Mouse (Mus musculus) MEL (cell line): ENCODE results near the gene Slc7a11. TPM values are rescaled to one million over a fixed set of nuclear protein-coding genes. Genes with fewer than 3 reads are reported as not detected.

Experiments used
- DNase-seq: peaks from one replicate; pipeline ENCODE4 v3.0.0; 2011; ENCODE audit warnings: low read depth, low spot score
- H3K27ac ChIP-seq: 2 replicates; pipeline ENCODE4 v1.5.1; 2012; ENCODE audit warnings: low read depth, mild to moderate bottlenecking, control low read depth, low read length, moderate library complexity; ENCODE audit not compliant: control insufficient read depth
- H3K27me3 ChIP-seq, 2 experiments: fragments of 150-350 bp in 1 of 2; sonication (generic) in 1 of 2; 2 replicates each; pipeline ENCODE4 v1.6.1; 2012; ENCODE audit warnings: low read length in 2 of 2, mild to moderate bottlenecking in 2 of 2, improper control_type of control experiment in 1 of 2, moderate library complexity in 1 of 2; ENCODE audit not compliant: insufficient read depth in 2 of 2, control insufficient read depth in 1 of 2
- H3K36me3 ChIP-seq, 2 experiments: 2 replicates each; pipeline ENCODE4 v1.6.1; 2012 to 2014; ENCODE audit warnings: low read length in 2 of 2, improper control_type of control experiment in 1 of 2, inconsistent platforms in 1 of 2, mild to moderate bottlenecking in 1 of 2; ENCODE audit not compliant: insufficient read depth in 2 of 2, control insufficient read depth in 1 of 2
- H3K4me1 ChIP-seq, 2 experiments: fragments of 150-350 bp in 1 of 2; sonication (generic) in 1 of 2; 2 replicates each; pipeline ENCODE4 v1.6.1; 2012; ENCODE audit warnings: low read length in 2 of 2, improper control_type of control experiment in 1 of 2, mild to moderate bottlenecking in 1 of 2; ENCODE audit not compliant: insufficient read depth in 2 of 2, control insufficient read depth in 1 of 2
- H3K4me3 ChIP-seq, 2 experiments: fragments of 150-350 bp in 1 of 2; sonication (generic) in 1 of 2; 2 replicates each; pipeline ENCODE4 v1.5.1; 2012; ENCODE audit warnings: low read depth in 2 of 2, low read length in 2 of 2, mild to moderate bottlenecking in 2 of 2, moderate library complexity in 2 of 2, control low read depth in 1 of 2, improper control_type of control experiment in 1 of 2; ENCODE audit not compliant: control insufficient read depth in 1 of 2, insufficient read depth in 1 of 2
- H3K79me2 ChIP-seq: 2 replicates; pipeline ENCODE4 v1.6.1; 2012; ENCODE audit warnings: mild to moderate bottlenecking, low read length, moderate library complexity; ENCODE audit not compliant: control insufficient read depth, poor library complexity, insufficient read depth
- H3K9ac ChIP-seq: 2 replicates; pipeline ENCODE4 v1.6.1; 2012; ENCODE audit warnings: low read depth, mild to moderate bottlenecking, control low read depth, low read length, moderate library complexity; ENCODE audit not compliant: control insufficient read depth, poor library complexity, severe bottlenecking
- H3K9me3 ChIP-seq: fragments of 150-350 bp; sonication (generic); replicated peaks from 2 replicates; pipeline ENCODE4 v1.6.1; 2012; ENCODE audit warnings: mild to moderate bottlenecking, low read length, improper control_type of control experiment, moderate library complexity; ENCODE audit not compliant: insufficient read depth
- CHD1 ChIP-seq: IDR thresholded peaks from 2 replicates; pipeline ENCODE4 v1.6.1; 2012; ENCODE audit warnings: low read depth, mild to moderate bottlenecking, inconsistent platforms, low read length, improper control_type of control experiment
- CHD2 ChIP-seq: IDR thresholded peaks from 2 replicates; pipeline ENCODE4 v1.6.1; 2011; ENCODE audit warnings: low read length, improper control_type of control experiment
- CTCF ChIP-seq, 3 experiments: IDR thresholded peaks in 2 of 3; conservative IDR thresholded peaks in 1 of 3; 2 replicates each; pipeline ENCODE4 v1.5.1; 2011 to 2012; ENCODE audit warnings: low read length in 3 of 3, low read depth in 2 of 3, mild to moderate bottlenecking in 2 of 3, improper control_type of control experiment in 1 of 3, inconsistent platforms in 1 of 3, mixed read lengths in 1 of 3, moderate library complexity in 1 of 3; ENCODE audit not compliant: control insufficient read depth in 1 of 3, insufficient read depth in 1 of 3, poor library complexity in 1 of 3, severe bottlenecking in 1 of 3
- E2F4 ChIP-seq: IDR thresholded peaks from 2 replicates; pipeline ENCODE4 v1.6.1; 2011; ENCODE audit warnings: low read depth, low read length, improper control_type of control experiment, borderline replicate concordance
- EP300 ChIP-seq, 2 experiments: IDR thresholded peaks; 2 replicates each; pipeline ENCODE4 v1.6.1; 2011; ENCODE audit warnings: improper control_type of control experiment in 2 of 2, low read length in 2 of 2, low read depth in 1 of 2, mild to moderate bottlenecking in 1 of 2
- ETS1 ChIP-seq: IDR thresholded peaks from 2 replicates; pipeline ENCODE4 v1.6.1; 2012; ENCODE audit warnings: low read depth, mild to moderate bottlenecking, inconsistent platforms, low read length, improper control_type of control experiment, moderate library complexity
- GATA1 ChIP-seq: IDR thresholded peaks from 2 replicates; pipeline ENCODE4 v1.6.1; 2011; ENCODE audit warnings: low read depth, low read length, improper control_type of control experiment
- HCFC1 ChIP-seq: IDR thresholded peaks from 2 replicates; pipeline ENCODE4 v1.6.1; 2012; ENCODE audit warnings: low read depth, mild to moderate bottlenecking, inconsistent platforms, low read length, improper control_type of control experiment, moderate library complexity
- JUND ChIP-seq: IDR thresholded peaks from 2 replicates; pipeline ENCODE4 v1.6.1; 2011; ENCODE audit warnings: low read depth, mild to moderate bottlenecking, improper control_type of control experiment, low read length
- MAX ChIP-seq: IDR thresholded peaks from 2 replicates; pipeline ENCODE4 v1.6.1; 2011; ENCODE audit warnings: low read length, improper control_type of control experiment
- MAZ ChIP-seq: IDR thresholded peaks from 2 replicates; pipeline ENCODE4 v1.6.1; 2012; ENCODE audit warnings: low read depth, mild to moderate bottlenecking, inconsistent platforms, low read length, improper control_type of control experiment
- MEF2A ChIP-seq: IDR thresholded peaks from 2 replicates; pipeline ENCODE4 v1.6.1; 2014; ENCODE audit warnings: low read depth, mild to moderate bottlenecking, inconsistent platforms, low read length, improper control_type of control experiment; ENCODE audit not compliant: poor library complexity, insufficient replicate concordance, severe bottlenecking; ENCODE audit errors: extremely low read depth
- MYC ChIP-seq: IDR thresholded peaks from 2 replicates; pipeline ENCODE4 v1.6.1; 2011; ENCODE audit warnings: low read depth, mild to moderate bottlenecking, low read length, improper control_type of control experiment, moderate library complexity
- NELFE ChIP-seq: IDR thresholded peaks from 2 replicates; pipeline ENCODE4 v1.6.1; 2011; ENCODE audit warnings: low read depth, low read length, improper control_type of control experiment
- NRF1 ChIP-seq: IDR thresholded peaks from 2 replicates; pipeline ENCODE4 v1.6.1; 2014; ENCODE audit warnings: low read depth, mild to moderate bottlenecking, inconsistent platforms, low read length, improper control_type of control experiment, moderate library complexity; ENCODE audit not compliant: poor library complexity, insufficient read depth, severe bottlenecking
- POLR2A ChIP-seq, 2 experiments: IDR thresholded peaks; 2 replicates each; pipeline ENCODE4 v1.6.1; 2011 to 2012; ENCODE audit warnings: low read length in 2 of 2, mild to moderate bottlenecking in 2 of 2, control low read depth in 1 of 2, improper control_type of control experiment in 1 of 2, low read depth in 1 of 2, moderate library complexity in 1 of 2; ENCODE audit not compliant: control insufficient read depth in 1 of 2, insufficient read depth in 1 of 2, poor library complexity in 1 of 2
- RAD21 ChIP-seq: IDR thresholded peaks from 2 replicates; pipeline ENCODE4 v1.6.1; 2011; ENCODE audit warnings: mild to moderate bottlenecking, low read depth, low read length, improper control_type of control experiment
- RCOR1 ChIP-seq: IDR thresholded peaks from 2 replicates; pipeline ENCODE4 v1.6.1; 2012; ENCODE audit warnings: low read depth, mild to moderate bottlenecking, inconsistent platforms, low read length, improper control_type of control experiment
- SIN3A ChIP-seq: IDR thresholded peaks from 2 replicates; pipeline ENCODE4 v1.6.1; 2012; ENCODE audit warnings: low read length, improper control_type of control experiment, inconsistent platforms
- SMC3 ChIP-seq: IDR thresholded peaks from 2 replicates; pipeline ENCODE4 v1.6.1; 2011; ENCODE audit warnings: low read depth, low read length, improper control_type of control experiment
- TAL1 ChIP-seq: IDR thresholded peaks from 2 replicates; pipeline ENCODE4 v1.6.1; 2012; ENCODE audit warnings: mild to moderate bottlenecking, inconsistent platforms, low read length, moderate library complexity, mixed read lengths
- TBP ChIP-seq: IDR thresholded peaks from 2 replicates; pipeline ENCODE4 v1.8.0; 2011; ENCODE audit warnings: low read depth, low read length, improper control_type of control experiment
- TCF12 ChIP-seq: IDR thresholded peaks from 2 replicates; pipeline ENCODE4 v1.6.1; 2014; ENCODE audit warnings: low read depth, mild to moderate bottlenecking, inconsistent platforms, low read length, improper control_type of control experiment, moderate library complexity
- ZC3H11A ChIP-seq: IDR thresholded peaks from 2 replicates; pipeline ENCODE4 v1.6.1; 2012; ENCODE audit warnings: low read depth, mild to moderate bottlenecking, inconsistent platforms, low read length, improper control_type of control experiment
- ZKSCAN1 ChIP-seq: IDR thresholded peaks from 2 replicates; pipeline ENCODE4 v1.6.1; 2012; ENCODE audit warnings: low read depth, mild to moderate bottlenecking, inconsistent platforms, low read length, improper control_type of control experiment, moderate library complexity
- ZMIZ1 ChIP-seq: IDR thresholded peaks from 2 replicates; pipeline ENCODE4 v1.6.1; 2012; ENCODE audit warnings: low read depth, mild to moderate bottlenecking, inconsistent platforms, low read length, improper control_type of control experiment, moderate library complexity
- ZNF384 ChIP-seq: IDR thresholded peaks from 2 replicates; pipeline ENCODE4 v1.6.1; 2012; ENCODE audit warnings: low read depth, mild to moderate bottlenecking, inconsistent platforms, low read length, improper control_type of control experiment
- polyA plus RNA-seq, 2 experiments: library from polyadenylated mRNA; stranded (reverse) in 1 of 2; unstranded in 1 of 2; fragments of >175 nt in 1 of 2; fragments of >200 nt in 1 of 2; gene quantifications; 2 replicates each; pipeline versions ENCODE4 v1.2.1 to v1.2.4; 2012; ENCODE audit warnings: low replicate concordance in 2 of 2, low read depth in 1 of 2; ENCODE audit not compliant: insufficient read length in 2 of 2, insufficient read depth in 1 of 2, missing spikeins in 1 of 2
- total RNA-seq: library from RNA; depleted of rRNA; stranded (reverse); fragments of 300-350 nt; gene quantifications from 2 replicates; pipeline ENCODE4 v1.2.3, GENCODE M21; 2012

The Slc7a11 gene
- total and polyA plus RNA-seq, 3 experiments, result 0.69 to 3.3 TPM; not detected in 1

DNA sequence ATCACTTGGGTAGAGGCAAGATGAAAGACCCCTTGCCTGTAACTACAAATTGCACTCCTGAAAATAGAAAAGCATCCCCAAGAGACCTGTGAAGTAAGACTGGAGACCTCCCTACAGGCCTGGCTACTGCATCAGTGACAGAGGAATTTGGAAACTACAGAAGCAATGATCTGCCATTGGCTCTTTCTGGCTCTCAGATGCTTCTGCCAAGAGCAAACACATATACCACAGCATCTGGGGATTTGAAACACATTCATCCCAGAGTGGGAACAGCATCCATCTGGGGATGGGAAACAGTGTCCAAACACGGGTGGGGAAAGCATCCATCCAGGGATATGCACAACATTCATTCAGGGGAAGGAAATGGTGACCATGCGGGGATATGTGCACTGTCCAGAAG, 313.1 kb downstream of the Slc7a11 start:
- Histone ChIP-seq H3K9ac (no peak overlapping the region), H3K4me3 (no peak overlapping the region), H3K4me1 (no peaks in the 10 kb centered on the region), H3K27me3 (no peaks in the 10 kb centered on the region; a peak in 1 of 4 replicates), H3K9me3 (no peaks in the 10 kb centered on the region), H3K27ac (no peak overlapping the region), H3K79me2 (no peaks in the 10 kb centered on the region), H3K36me3 (no peaks in the 10 kb centered on the region)
- TF ChIP-seq MAX (no peak), TAL1 (no peak), SIN3A (no peak), MYC (no peak), ETS1 (no peak), NRF1 (no peak), RCOR1 (no peak), ZMIZ1 (no peak), GATA1 (no peak), MAZ (no peak), HCFC1 (no peak), ZC3H11A (no peak)
- DNase-seq, result no peak

GRCm38 (mm10) chr3:50121001-50121400, 322.4 kb downstream of the Slc7a11 start:
- Histone ChIP-seq H3K4me3 (no peak overlapping the region), H3K4me1 (no peaks in the 10 kb centered on the region), H3K36me3 (no peaks in the 10 kb centered on the region), H3K9me3 (no peaks in the 10 kb centered on the region), H3K27ac (no peak overlapping the region), H3K9ac (no peak overlapping the region), H3K27me3 (no peaks in the 10 kb centered on the region), H3K79me2 (no peaks in the 10 kb centered on the region)
- peak; percentile 6 for DNase-seq
- peak; percentile 25; the same call in 1 of the 2 replicates for TF ChIP-seq SMC3
- TF ChIP-seq ETS1, result no peak
- TF ChIP-seq CTCF (IDR thresholded peaks at IDR 0.05 in 2 of 3, conservative IDR thresholded peaks at IDR 0.05 in 1 of 3; ENCODE audit: control insufficient read depth in 1 of 3, insufficient read depth in 1 of 3, low read depth in 2 of 3, low read length in 3 of 3, poor library complexity in 1 of 3, severe bottlenecking in 1 of 3), result peak in 1 of 3 experiments; percentile 30; a peak in 1 of 6 replicates
- TF ChIP-seq ZNF384, result peak; percentile 21; the same call in 1 of the 2 replicates

GRCm38 (mm10) chr3:50116266-50116665, 327.1 kb downstream of the Slc7a11 start:
- no peak overlapping the region for H3K4me3 ChIP-seq
- H3K9ac ChIP-seq, result no peak overlapping the region
- no peaks in the 10 kb centered on the region for H3K27me3 ChIP-seq
- H3K9me3 ChIP-seq, result no peaks in the 10 kb centered on the region
- H3K79me2 ChIP-seq, result no peaks in the 10 kb centered on the region
- no peak overlapping the region for H3K27ac ChIP-seq
- TF ChIP-seq E2F4 (no peak), NRF1 (no peak), TBP (no peak), ZNF384 (no peak), ZKSCAN1 (no peak), JUND (no peak), MEF2A (no peak), TCF12 (no peak), EP300 (IDR thresholded peaks at IDR 0.05; ENCODE audit: low read depth in 1 of 2, low read length in 2 of 2) (no peak), RAD21 (no peak), CHD1 (no peak), POLR2A (IDR thresholded peaks at IDR 0.05; ENCODE audit: control insufficient read depth in 1 of 2, insufficient read depth in 1 of 2, low read depth in 1 of 2, low read length in 2 of 2, poor library complexity in 1 of 2) (no peak), CHD2 (no peak), ZMIZ1 (no peak), NELFE (no peak)
- H3K4me1 ChIP-seq, result no peaks in the 10 kb centered on the region
- no peaks in the 10 kb centered on the region for H3K36me3 ChIP-seq
- DNase-seq, result no peak
